Mouse (Mus musculus) frontal cortex, postnatal 25 days (tissue): ENCODE results near the gene Sypl.

Experiments
- DNase-seq, 2 experiments: peaks; one replicate each; pipeline ENCODE4 v3.0.0; 2022; ENCODE audit warnings: low spot score in 2 of 2

Gene Sypl

DNA sequence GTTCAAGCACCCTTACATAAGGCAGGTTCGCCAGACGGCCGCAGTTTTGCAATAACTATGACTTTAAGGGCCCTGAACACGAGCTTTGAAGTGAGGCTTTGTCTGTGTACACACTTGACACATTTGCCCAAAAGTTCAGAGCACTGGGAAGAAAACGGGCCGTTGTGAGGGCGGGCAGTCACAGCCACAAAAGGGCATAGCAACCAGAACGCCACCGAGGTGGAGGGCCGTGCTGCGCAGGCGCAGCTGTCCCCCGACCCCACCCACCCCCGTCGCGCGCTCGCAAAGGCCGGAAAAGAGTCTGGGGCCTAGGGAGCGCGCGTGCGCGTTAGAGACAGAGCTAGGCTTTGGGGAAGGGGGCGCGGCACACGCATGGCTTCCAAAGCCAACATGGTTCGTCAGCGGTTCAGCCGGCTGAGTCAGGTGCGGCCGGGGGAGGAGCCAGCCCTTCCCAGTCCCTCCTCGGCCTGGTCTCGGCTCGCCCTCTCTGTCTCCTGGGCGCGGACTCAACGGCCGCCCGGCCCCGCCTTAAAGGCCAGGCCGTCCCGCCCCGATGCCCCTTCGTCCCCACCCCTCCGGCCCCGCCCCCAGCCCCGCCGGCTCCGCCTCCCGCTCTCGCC lies at the start of gene Sypl:
Gene Sypl (plus strand): TSS at position 296 of the 620 bp plus-strand sequence.
- DNase-seq = peak; percentile 82 to 86

GRCm38 (mm10) chr12:32909686-32910085 lies 44.0 kb upstream of the Sypl start:
- no peak for DNase-seq

- DNase-seq = no peak
These were observed 43.6 kb upstream of the Sypl start for GRCm38 (mm10) chr12:32910092-32910491.

DNA sequence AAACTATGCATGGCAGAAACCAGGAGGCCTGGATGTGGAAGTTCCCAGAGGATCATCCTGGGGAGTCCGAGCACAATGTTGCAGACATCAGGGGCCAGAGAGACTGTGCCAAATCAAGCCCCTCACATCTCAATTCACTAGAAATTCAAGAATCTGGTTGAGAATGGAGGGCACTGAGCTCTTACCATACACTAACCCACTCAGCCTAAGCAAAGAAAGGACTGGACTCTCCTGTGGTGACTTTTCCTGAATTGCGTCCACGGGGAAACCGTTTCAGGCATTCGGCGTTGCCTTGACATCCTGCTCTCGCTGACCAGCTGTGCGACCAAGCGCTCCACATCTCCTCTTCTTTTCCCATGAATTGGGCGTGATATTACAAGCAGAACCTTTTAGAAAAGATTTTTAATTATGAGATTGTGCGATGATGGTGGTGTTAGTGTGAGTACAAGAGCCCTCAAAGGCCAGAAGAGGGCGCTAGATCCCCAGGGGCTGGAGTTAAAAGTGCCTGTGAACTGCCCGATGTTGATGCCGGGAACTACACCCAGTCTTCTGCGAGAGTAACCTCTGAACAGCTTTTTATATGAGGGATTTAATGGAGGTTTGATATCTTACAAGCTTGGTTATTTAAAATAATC lies 43.0 kb upstream of the Sypl start:
- DNase-seq = no peak

GRCm38 (mm10) chr12:32911569-32911968 lies 42.1 kb upstream of the Sypl start:
- no peak for DNase-seq

DNA sequence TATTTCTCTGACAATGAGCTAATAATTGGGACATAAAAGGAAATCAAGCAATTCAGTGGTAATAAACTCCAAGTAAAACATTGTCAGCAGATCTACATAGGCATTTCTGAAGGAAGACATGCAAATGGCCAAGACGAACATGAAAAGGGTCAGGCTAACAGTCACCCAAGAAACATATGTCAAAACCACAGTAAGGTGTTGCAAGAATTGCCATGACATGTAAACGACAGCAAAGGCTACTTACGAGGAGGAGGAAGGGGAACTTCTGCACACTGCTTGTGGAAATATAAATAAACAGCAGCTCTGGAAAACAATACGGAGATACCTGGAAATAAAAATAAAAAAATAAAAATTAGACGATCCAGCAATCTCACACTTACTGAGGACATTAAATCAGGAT lies 40.9 kb upstream of the Sypl start:
- DNase-seq = no peak

DNA sequence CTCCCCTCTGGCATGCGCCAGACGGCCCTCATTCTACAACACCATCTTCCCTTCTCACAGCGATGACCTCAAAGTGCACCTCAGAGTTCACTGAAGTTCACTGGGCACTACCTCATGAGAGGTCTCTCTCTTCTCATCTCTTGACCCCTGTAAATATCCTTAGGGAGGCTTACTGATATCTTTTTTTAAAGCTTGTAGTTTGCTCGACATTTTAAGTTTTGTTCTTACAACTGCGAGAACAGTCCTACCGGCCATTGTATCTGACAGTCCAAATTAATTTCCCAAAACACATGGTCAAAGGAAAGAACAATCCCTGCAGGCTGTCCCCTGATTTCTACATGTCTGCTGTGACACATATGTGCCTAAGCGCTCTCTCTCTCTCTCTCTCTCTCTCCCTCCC lies 35.0 kb upstream of the Sypl start:
- no peak for DNase-seq

- DNase-seq = no peak
These were observed 34.6 kb upstream of the Sypl start for GRCm38 (mm10) chr12:32919091-32919490.

- no peak for DNase-seq
These were observed 34.2 kb upstream of the Sypl start for GRCm38 (mm10) chr12:32919527-32919926.

DNA sequence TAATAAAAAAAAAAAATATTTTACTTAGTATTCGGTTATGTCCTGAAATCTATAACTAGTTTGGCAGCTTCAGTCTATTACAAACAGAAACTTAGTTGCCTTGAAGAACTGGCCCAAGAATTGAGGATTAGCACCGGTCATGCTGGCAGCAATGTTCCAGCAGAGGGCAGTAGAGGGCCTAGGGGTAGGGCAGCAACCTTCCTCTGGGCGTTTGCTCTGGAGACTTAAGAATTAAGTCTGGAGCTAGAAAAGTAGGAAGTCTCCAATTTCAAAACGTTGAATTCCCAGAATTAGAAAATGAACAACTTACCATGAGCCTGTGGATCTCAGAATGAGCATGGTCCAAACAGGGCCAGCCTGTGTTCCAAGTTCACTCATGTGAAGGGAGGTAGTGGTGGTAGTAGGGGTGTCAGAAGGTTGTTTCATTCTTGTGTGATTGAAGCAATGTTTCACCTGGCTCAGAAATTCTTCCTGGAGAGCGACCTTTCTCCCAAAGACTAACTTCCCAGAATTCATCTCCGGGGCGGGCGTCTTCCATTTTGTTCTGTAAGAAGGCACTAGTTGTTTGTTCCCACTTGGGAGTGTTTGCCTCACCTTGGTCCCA lies 33.4 kb upstream of the Sypl start:
- DNase-seq = peak in 1 of 2 experiments; percentile 54

DNA sequence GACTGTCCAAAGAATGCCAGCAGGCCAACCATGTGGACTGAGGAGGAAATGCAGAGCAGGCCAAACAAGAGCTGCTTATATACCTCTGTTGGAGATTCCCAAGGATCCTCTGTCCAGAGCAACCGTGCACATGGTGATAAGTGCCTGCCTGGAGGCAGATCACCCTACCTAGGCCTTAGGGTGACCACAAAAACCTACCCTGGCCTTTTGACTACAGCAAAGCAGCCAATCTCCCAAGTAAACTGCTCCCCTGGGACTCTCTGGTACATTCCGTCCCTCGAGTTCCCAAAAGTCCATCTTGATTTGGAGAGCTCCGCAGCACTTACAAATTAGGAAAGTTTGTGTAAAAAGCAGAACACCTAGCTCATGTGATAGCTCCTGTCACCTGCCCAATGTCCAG lies 32.6 kb upstream of the Sypl start:
- DNase-seq = no peak

GRCm38 (mm10) chr12:32921532-32922131 lies 32.1 kb upstream of the Sypl start:
- DNase-seq = no peak

DNA sequence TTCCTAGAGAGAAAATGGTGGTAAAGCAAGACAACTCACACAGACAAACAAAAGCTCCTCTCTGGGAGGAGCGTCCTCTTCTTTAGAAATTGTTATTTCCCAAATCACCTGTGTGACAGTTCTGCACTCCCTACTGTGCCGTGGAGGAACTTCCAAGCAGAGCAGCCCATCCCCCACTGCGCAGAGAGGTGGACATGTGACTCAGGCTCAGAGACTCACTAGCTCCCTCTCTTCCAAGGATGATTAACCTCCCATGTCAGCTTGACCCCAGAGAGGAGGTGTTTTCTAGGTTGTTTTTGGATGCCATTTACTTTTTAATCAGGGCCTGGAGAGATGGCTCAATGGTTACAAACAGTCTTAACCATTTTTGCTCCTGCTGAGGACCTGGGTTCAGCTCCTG lies 29.4 kb upstream of the Sypl start:
- no peak for DNase-seq

GRCm38 (mm10) chr12:32926331-32927172 lies 27.1 kb upstream of the Sypl start:
- peak; percentile 11 to 24 for DNase-seq

DNA sequence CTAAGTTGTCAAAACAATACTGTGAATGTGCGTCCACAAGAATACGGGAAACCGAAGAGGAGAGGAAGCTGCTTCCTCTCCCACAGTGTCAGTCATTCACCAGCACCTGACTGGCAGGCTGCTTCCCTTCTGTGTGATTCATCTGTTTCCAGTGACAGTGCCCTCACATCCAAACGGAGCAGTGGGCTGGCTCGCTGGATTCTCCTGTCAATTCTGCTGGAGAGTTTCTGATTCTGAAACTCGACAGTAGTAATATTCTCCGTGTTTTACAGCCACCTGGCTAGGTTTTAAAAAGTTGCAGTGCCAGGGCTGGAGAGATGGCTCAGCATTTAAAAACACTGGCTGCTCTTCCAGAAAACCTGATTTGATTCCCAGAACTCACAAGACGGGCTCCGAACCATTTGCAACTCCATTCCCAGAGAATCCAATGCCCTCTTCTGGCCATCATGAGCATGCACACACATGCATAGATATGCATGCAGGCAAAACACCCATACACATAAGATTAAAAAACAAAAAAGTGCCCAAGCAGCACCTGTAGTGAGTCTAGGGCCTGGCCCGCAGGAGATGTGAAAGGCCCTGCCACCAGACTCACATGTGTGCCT lies 26.4 kb upstream of the Sypl start:
- no peak for DNase-seq

DNA sequence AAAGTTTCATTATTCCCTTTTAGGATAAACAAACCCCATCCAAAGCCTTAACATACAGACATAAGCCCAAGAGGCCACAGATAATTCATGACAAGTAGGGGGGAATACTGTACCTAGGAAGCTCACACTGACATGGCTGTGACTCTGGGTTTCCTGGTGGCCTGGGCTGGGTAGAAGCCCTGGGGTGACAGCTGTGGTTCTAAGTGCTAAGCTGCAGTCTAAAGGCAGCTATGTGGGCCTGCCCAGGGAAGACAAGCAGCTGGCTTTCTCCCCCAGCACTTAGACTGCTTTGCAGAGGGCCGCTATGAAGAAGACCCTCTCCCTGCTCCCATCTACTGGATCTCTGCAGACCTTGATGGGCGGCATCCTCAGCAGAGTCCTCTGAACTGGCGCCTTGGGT lies 25.5 kb upstream of the Sypl start:
- no peak for DNase-seq

DNA sequence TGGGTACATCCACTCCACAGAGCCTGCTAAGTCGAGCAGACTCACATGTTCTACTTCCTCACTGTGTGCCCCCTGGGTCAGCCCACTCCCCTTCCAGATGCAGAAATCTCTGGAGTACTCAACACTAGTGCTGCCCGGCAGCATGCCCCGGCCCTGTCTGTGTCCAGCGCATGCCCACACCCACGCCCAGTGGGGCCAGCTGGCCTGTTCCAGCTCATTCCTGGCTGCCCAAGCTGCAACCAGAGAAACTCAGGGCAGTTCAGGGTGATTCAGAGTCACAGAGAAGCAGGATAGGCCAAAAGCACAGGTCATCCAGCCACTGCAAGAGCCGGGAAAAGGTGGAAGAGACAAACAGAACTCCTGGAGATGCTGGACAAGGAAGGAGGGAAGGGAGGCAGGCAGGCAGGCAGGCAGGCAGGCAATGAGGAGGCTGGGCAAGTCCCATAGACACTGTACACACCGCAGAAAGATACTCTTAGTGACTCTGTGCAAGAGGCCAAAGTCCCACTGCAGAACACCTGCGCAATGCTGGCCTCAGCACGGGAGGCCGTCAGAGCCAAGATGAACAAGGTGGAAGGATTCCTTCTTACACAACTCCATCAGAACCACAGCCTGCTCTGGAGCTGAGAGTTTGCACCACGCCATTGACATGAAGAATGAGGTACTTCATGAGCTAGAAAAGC lies 23.7 kb upstream of the Sypl start:
- DNase-seq = no peak

DNA sequence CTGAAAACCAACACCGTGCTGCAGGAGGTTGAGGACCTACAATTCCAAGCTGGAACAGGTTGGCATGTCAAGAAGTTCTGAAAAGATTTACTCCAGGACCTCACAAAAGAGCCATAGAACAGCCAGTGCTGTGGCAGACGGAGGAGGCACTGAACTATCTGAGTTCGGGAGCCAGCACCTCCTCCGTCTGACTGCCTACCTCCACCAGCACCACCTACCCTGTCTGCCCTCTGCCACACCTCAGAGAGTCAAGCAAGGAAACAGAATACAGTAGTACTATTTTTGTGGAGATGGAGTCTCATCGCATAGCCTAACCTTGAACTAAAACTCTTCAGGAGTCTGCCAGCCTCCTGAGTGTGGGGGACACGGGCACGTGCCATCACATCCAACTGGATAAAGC lies 23.1 kb upstream of the Sypl start:
- no peak for DNase-seq

DNA sequence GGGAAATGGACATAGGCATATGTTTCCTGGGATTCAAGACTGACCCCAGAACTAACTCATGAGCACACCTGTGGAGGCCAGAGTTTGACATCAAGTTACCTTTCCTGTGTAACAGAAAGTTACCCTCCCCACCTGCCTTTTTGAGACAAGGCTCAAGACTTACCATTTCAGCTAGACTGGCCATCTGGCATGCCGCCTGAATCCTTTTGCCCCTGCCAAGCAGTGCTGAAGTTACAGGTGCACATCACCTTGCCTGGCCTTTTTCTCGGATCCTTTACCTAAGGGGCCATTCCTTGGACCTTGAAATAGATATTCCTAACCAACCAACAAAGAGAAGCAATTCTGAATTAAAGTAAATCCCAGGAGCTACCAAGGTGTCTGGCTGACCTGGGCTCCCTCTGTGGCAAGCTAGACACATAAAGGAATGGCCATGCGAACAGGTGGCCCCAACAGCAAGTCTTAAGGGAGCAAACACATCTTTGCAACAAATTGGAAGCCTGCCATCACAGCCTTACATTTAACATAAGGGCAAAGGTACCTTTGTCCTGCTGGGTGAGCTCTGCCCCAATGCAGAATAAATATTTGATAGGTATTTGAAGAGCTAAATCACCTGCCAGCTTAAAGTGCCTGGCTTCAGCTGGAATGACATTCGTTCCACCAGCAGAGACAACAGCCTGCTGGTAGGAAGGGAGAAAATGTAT lies 17.3 kb upstream of the Sypl start:
- no peak for DNase-seq

GRCm38 (mm10) chr12:32941141-32941540 lies 12.6 kb upstream of the Sypl start:
- no peak for DNase-seq
